Mouse (Mus musculus) C2C12 (cell line): ENCODE results near the gene Naaa.

Experiments
- CTCF ChIP-seq: IDR thresholded peaks from one replicate; pipeline ENCODE4 v1.5.1; 2011; ENCODE audit not compliant: control insufficient read depth, insufficient read depth, insufficient read length
- MAX ChIP-seq: IDR thresholded peaks from one replicate; pipeline ENCODE4 v1.6.1; 2011; ENCODE audit warnings: mild to moderate bottlenecking, control low read depth
- MYOG ChIP-seq: IDR thresholded peaks from one replicate; pipeline ENCODE4 v1.6.1; 2011; ENCODE audit not compliant: control insufficient read depth, insufficient read length; ENCODE audit errors: extremely low read depth
- USF1 ChIP-seq: IDR thresholded peaks from one replicate; pipeline ENCODE4 v1.6.1; 2011; ENCODE audit warnings: low read depth, mild to moderate bottlenecking, control low read depth, moderate library complexity

- no peak for TF ChIP-seq USF1
- TF ChIP-seq MAX: no peak
- TF ChIP-seq CTCF: no peak
- TF ChIP-seq MYOG: no peak
Measured at GRCm38 (mm10) chr5:92262646-92263045, 15.3 kb downstream of the Naaa start.
